8 mouse cellular contexts compared by ENCODE assay signal in the genomic region with DNA sequence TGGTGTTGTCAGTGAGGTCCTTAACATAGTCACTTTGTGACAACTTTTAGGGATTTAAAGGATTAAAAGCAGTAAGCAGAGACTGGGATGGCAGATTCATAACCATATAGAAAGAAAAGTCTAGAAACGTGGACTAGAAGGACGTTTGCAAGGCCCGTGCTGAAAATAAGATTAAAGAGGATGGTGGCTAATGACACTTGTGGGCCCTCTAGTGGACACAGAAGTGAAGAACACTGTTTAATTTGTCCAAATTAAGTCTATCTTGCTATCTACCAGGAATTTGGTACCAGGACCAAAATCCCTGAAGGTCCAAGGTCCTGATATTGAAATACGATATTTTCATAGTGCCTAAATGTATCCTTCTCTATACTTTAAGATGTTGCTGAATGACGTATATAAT. TPM values are rescaled to one million over a fixed set of nuclear protein-coding genes. Genes with fewer than 3 reads are reported as not detected.
DNase-seq lines count a peak whose midpoint lies in the region; ATAC-seq and TF ChIP-seq lines count a peak whose summit lies in the region.

No protein-coding gene starts in this region.

- no peak overlapping the region for H3K9ac ChIP-seq in heart, embryonic 15.5 days
- H3K9ac ChIP-seq in liver, embryonic 14.5 days (replicated peaks) = no peak overlapping the region
- H3K9ac ChIP-seq in neural tube, embryonic 15.5 days (replicated peaks) = no peak overlapping the region

- peak; percentile 76 for TF ChIP-seq CTCF in liver, embryonic 14.5 days (IDR thresholded peaks at IDR 0.05; ENCODE audit: low read depth)

- WGBS in heart, embryonic 15.5 days = 2% methylated on average over 5 of the region's 5 CpGs
- WGBS in liver, embryonic 14.5 days (ENCODE audit: insufficient replicate concordance) = 1% methylated on average over 5 of the region's 5 CpGs
- 2% methylated on average over 5 of the region's 5 CpGs for WGBS in neural tube, embryonic 15.5 days

- H3K27me3 ChIP-seq in heart, embryonic 15.5 days = no peaks in the 10 kb centered on the region
- no peaks in the 10 kb centered on the region for H3K27me3 ChIP-seq in liver, embryonic 14.5 days (ENCODE audit: control insufficient read depth, insufficient read depth, low read length)
- no peaks in the 10 kb centered on the region for H3K27me3 ChIP-seq in neural tube, embryonic 15.5 days (replicated peaks)

- no peak for ATAC-seq in heart, embryonic 15.5 days (replicated peaks; ENCODE audit: insufficient number of reproducible peaks, insufficient read depth, low FRiP score, low read depth)
- ATAC-seq in liver, embryonic 14.5 days (ENCODE audit: insufficient read depth) = no peak
- ATAC-seq in neural tube, embryonic 15.5 days (ENCODE audit: low FRiP score) = no peak

- H3K4me1 ChIP-seq in heart, embryonic 15.5 days (replicated peaks) = peaks cover 28% of the 10 kb centered on the region
- H3K4me1 ChIP-seq in liver, embryonic 14.5 days (replicated peaks; ENCODE audit: control insufficient read depth in 2 of 2, insufficient read depth in 2 of 2, low read length in 1 of 2) = peaks cover 11 to 36% of the 10 kb centered on the region in 2 experiments
- peaks cover 30% of the 10 kb centered on the region for H3K4me1 ChIP-seq in neural tube, embryonic 15.5 days

- H3K9me3 ChIP-seq in heart, embryonic 15.5 days (replicated peaks) = no peaks in the 10 kb centered on the region
- no peaks in the 10 kb centered on the region for H3K9me3 ChIP-seq in liver, embryonic 14.5 days (ENCODE audit: control insufficient read depth, low read length)
- no peaks in the 10 kb centered on the region for H3K9me3 ChIP-seq in neural tube, embryonic 15.5 days (replicated peaks)

- no peak overlapping the region for H3K4me3 ChIP-seq in heart, embryonic 15.5 days
- no peak overlapping the region for H3K4me3 ChIP-seq in liver, embryonic 14.5 days (ENCODE audit: insufficient read depth in 1 of 2, low read depth in 2 of 2, low read length in 2 of 2)
- no peak overlapping the region for H3K4me3 ChIP-seq in neural tube, embryonic 15.5 days (replicated peaks)

- no peak for TF ChIP-seq EP300 in liver, embryonic 14.5 days (IDR thresholded peaks at IDR 0.05; ENCODE audit: low read depth)

- H3K36me3 ChIP-seq in heart, embryonic 15.5 days = no peaks in the 10 kb centered on the region
- H3K36me3 ChIP-seq in liver, embryonic 14.5 days (replicated peaks; ENCODE audit: control insufficient read depth, insufficient read depth, low read depth) = no peaks in the 10 kb centered on the region; the same call in 1 of the 2 replicates
- no peaks in the 10 kb centered on the region for H3K36me3 ChIP-seq in neural tube, embryonic 15.5 days

- peak overlapping the region; percentile 43; the same call in 1 of the 2 replicates for H3K27ac ChIP-seq in heart, embryonic 15.5 days
- no peak overlapping the region for H3K27ac ChIP-seq in liver, embryonic 14.5 days
- no peak overlapping the region for H3K27ac ChIP-seq in neural tube, embryonic 15.5 days (replicated peaks)

- peak overlapping the region; percentile 50 for H3K4me2 ChIP-seq in heart, embryonic 15.5 days
- peak overlapping the region; percentile 1; the same call in 1 of the 2 replicates for H3K4me2 ChIP-seq in liver, embryonic 14.5 days (ENCODE audit: low read depth)
- H3K4me2 ChIP-seq in neural tube, embryonic 15.5 days = peak overlapping the region; percentile 40

- DNase-seq in adrenal gland, postnatal 14 days = peak; percentile 37
- DNase-seq in adrenal gland, adult 8-10 months = no peak
- peak; percentile 15 for DNase-seq in thymus, postnatal 14 days
- DNase-seq in thymus, postnatal 10 days (ENCODE audit: low spot score in 2 of 2) = no peak
- DNase-seq in liver, embryonic 14.5 days (ENCODE audit: low read depth in 3 of 3, low spot score in 3 of 3) = peak in 1 of 3 experiments; percentile 52
- no peak for DNase-seq in testis, postnatal 14 days (ENCODE audit: low spot score)

RNA-seq across cellular contexts. Expression of gene Ap1b1, which starts 2.4 kb away (rescaled TPM):
- total RNA-seq in adrenal gland, postnatal 14 days (2021) = 59.5 and 77.4 TPM in 2 replicates
- 10 to 100 TPM; 67.4 to 83.9 (median 73.4) TPM for total RNA-seq in adrenal gland, adult 8-10 months (2022)
- 32.1 and 44.9 TPM in 2 replicates for polyA plus RNA-seq in heart, embryonic 15.5 days (2015; fragmentation: Nextera tagmentation; extraction: Ambion mirVana)
- 54.1 and 58.8 TPM in 2 replicates for polyA plus RNA-seq in liver, embryonic 14.5 days (2012; rRNA removed)
- polyA plus RNA-seq in liver, embryonic 14.5 days (2014; fragmentation: Nextera tagmentation; extraction: Ambion mirVana) = 64.1 and 77.8 TPM in 2 replicates
- 93.8 and 94.4 TPM in 2 replicates for polyA plus RNA-seq in neural tube, embryonic 15.5 days (2015; fragmentation: Nextera tagmentation; extraction: Ambion mirVana)

RNA-seq across cellular contexts. Expression of gene Nefh, which starts 36.4 kb away (rescaled TPM):
- 1.8 and 2.8 TPM in 2 replicates for total RNA-seq in adrenal gland, postnatal 14 days (2021)
- total RNA-seq in adrenal gland, adult 8-10 months (2022) = 1 to 10 TPM; 1.8 to 2.7 (median 2.3) TPM
- polyA plus RNA-seq in heart, embryonic 15.5 days (2015; fragmentation: Nextera tagmentation; extraction: Ambion mirVana) = 0.13 and 0.60 TPM in 2 replicates
- polyA plus RNA-seq in liver, embryonic 14.5 days (2012; rRNA removed) = 0.08 and 0.16 TPM in 2 replicates
- 0.22 and 0.29 TPM in 2 replicates for polyA plus RNA-seq in liver, embryonic 14.5 days (2014; fragmentation: Nextera tagmentation; extraction: Ambion mirVana)
- polyA plus RNA-seq in neural tube, embryonic 15.5 days (2015; fragmentation: Nextera tagmentation; extraction: Ambion mirVana) = 22.1 and 24.0 TPM in 2 replicates

Comparison
In these comparisons a context has a peak if more than half of its experiments do, and no peak if none do; other contexts are left out.
1. DNase-seq: peak in adrenal gland, postnatal 14 days (single experiment) and thymus, postnatal 14 days (single experiment); none in adrenal gland, adult 8-10 months (single experiment), thymus, postnatal 10 days (0 of 2) and testis, postnatal 14 days (single experiment).
2. RNA of gene Nefh, which starts 36.4 kb away (polyA plus RNA-seq): 22.1 to 24.0 TPM in neural tube, embryonic 15.5 days; 0.08 to 0.29 TPM in liver, embryonic 14.5 days and 0.13 to 0.60 TPM in heart, embryonic 15.5 days; every median in the first group is over 10 times any median in the second.
3. Peak in every context shown above with its lines, with median percentiles within 50 percentile points of each other: H3K4me2 ChIP-seq.